Mouse (Mus musculus): ENCODE measurements around the gene C1qtnf4. TPM values are rescaled to one million over a fixed set of nuclear protein-coding genes. Genes with fewer than 3 reads are reported as not detected.

The C1qtnf4 gene
- polyA plus RNA-seq, 1 experiment = 4.0 TPM

GRCm38 (mm10) chr2:90846955-90847680 is 38.5 kb upstream of the C1qtnf4 start, which contains the start of gene Mtch2:
TSS of gene Mtch2 (plus strand) at chr2:90847155.
- under 1% methylated on average over 64 of the region's 67 CpGs for WGBS
- peak within 1 kb of the TSS; percentile 79 for H3K4me3 ChIP-seq (ENCODE audit: low read depth, low read length)
- peak within 1 kb of the TSS; percentile 98 for H3K27ac ChIP-seq (ENCODE audit: insufficient read depth, low read depth, low read length)
- H3K4me1 ChIP-seq (ENCODE audit: control insufficient read depth, insufficient read depth, insufficient read length, low read length) = peaks cover 15% of the 10 kb centered on the region
- H3K27me3 ChIP-seq (ENCODE audit: control insufficient read depth, insufficient read depth, low read length) = no peaks in the 10 kb centered on the region
- TF ChIP-seq POLR2A (IDR thresholded peaks at IDR 0.05; ENCODE audit: low read depth, low read length) = peak; percentile 65
- TF ChIP-seq CTCF (IDR thresholded peaks at IDR 0.05; ENCODE audit: extremely low read depth, insufficient read length, insufficient replicate concordance, low read depth, low read length) = no peak
- H3K36me3 ChIP-seq (ENCODE audit: control insufficient read depth, insufficient read depth, low read length) = peaks cover 22% of the 10 kb centered on the region

GRCm38 (mm10) chr2:90847681-90848050 is 38.0 kb upstream of the C1qtnf4 start:
- H3K27me3 ChIP-seq (ENCODE audit: control insufficient read depth, insufficient read depth, low read length) = no peaks in the 10 kb centered on the region
- H3K36me3 ChIP-seq (ENCODE audit: control insufficient read depth, insufficient read depth, low read length) = peaks cover 27% of the 10 kb centered on the region
- peaks cover 15% of the 10 kb centered on the region for H3K4me1 ChIP-seq (ENCODE audit: control insufficient read depth, insufficient read depth, insufficient read length, low read length)
- H3K4me3 ChIP-seq (ENCODE audit: low read depth, low read length) = peak overlapping the region; percentile 79
- peak overlapping the region; percentile 81 for H3K27ac ChIP-seq (ENCODE audit: insufficient read depth, low read depth, low read length)
- under 1% methylated on average over 13 of the region's 13 CpGs for WGBS
- TF ChIP-seq CTCF (IDR thresholded peaks at IDR 0.05; ENCODE audit: extremely low read depth, insufficient read length, insufficient replicate concordance, low read depth, low read length) (no peak), POLR2A (IDR thresholded peaks at IDR 0.05; ENCODE audit: low read depth, low read length) (no peak)

GRCm38 (mm10) chr2:90848331-90848730 is 37.3 kb upstream of the C1qtnf4 start:
- no peak for TF ChIP-seq POLR2A (IDR thresholded peaks at IDR 0.05; ENCODE audit: low read depth, low read length)
- no peak for TF ChIP-seq CTCF (IDR thresholded peaks at IDR 0.05; ENCODE audit: extremely low read depth, insufficient read length, insufficient replicate concordance, low read depth, low read length)
- 31% methylated on average over 5 of the region's 5 CpGs for WGBS
- H3K27me3 ChIP-seq (ENCODE audit: control insufficient read depth, insufficient read depth, low read length) = no peaks in the 10 kb centered on the region
- H3K36me3 ChIP-seq (ENCODE audit: control insufficient read depth, insufficient read depth, low read length) = peaks cover 33% of the 10 kb centered on the region
- H3K27ac ChIP-seq (ENCODE audit: insufficient read depth, low read depth, low read length) = peak overlapping the region; percentile 46; the same call in 1 of the 2 replicates
- H3K4me1 ChIP-seq (ENCODE audit: control insufficient read depth, insufficient read depth, insufficient read length, low read length) = peaks cover 15% of the 10 kb centered on the region
- no peak overlapping the region for H3K4me3 ChIP-seq (ENCODE audit: low read depth, low read length)

- no peaks in the 10 kb centered on the region for H3K27me3 ChIP-seq (ENCODE audit: control insufficient read depth, insufficient read depth, low read length)
- TF ChIP-seq CTCF (IDR thresholded peaks at IDR 0.05; ENCODE audit: extremely low read depth, insufficient read length, insufficient replicate concordance, low read depth, low read length) (no peak), POLR2A (IDR thresholded peaks at IDR 0.05; ENCODE audit: low read depth, low read length) (no peak)
- peaks cover 11% of the 10 kb centered on the region for H3K4me1 ChIP-seq (ENCODE audit: control insufficient read depth, insufficient read depth, insufficient read length, low read length)
- WGBS = 100% methylated on average over 1 of the region's 1 CpGs
- no peak overlapping the region for H3K4me3 ChIP-seq (ENCODE audit: low read depth, low read length)
- peaks cover 51% of the 10 kb centered on the region for H3K36me3 ChIP-seq (ENCODE audit: control insufficient read depth, insufficient read depth, low read length)
- H3K27ac ChIP-seq (ENCODE audit: insufficient read depth, low read depth, low read length) = no peak overlapping the region
Observed at GRCm38 (mm10) chr2:90850401-90850800, 35.3 kb upstream of the C1qtnf4 start.

GRCm38 (mm10) chr2:90861486-90861885 is 24.2 kb upstream of the C1qtnf4 start:
- H3K27me3 ChIP-seq (ENCODE audit: control insufficient read depth, insufficient read depth, low read length) = no peaks in the 10 kb centered on the region
- H3K4me1 ChIP-seq (ENCODE audit: control insufficient read depth, insufficient read depth, insufficient read length, low read length) = no peaks in the 10 kb centered on the region
- no peak overlapping the region for H3K4me3 ChIP-seq (ENCODE audit: low read depth, low read length)
- H3K27ac ChIP-seq (ENCODE audit: insufficient read depth, low read depth, low read length) = no peak overlapping the region
- 90% methylated on average over 2 of the region's 2 CpGs for WGBS
- H3K36me3 ChIP-seq (ENCODE audit: control insufficient read depth, insufficient read depth, low read length) = peaks cover 64% of the 10 kb centered on the region
- TF ChIP-seq CTCF (IDR thresholded peaks at IDR 0.05; ENCODE audit: extremely low read depth, insufficient read length, insufficient replicate concordance, low read depth, low read length) = no peak
- TF ChIP-seq POLR2A (IDR thresholded peaks at IDR 0.05; ENCODE audit: low read depth, low read length) = no peak

- Histone ChIP-seq H3K36me3 (ENCODE audit: control insufficient read depth, insufficient read depth, low read length) (peaks cover 63% of the 10 kb centered on the region), H3K4me3 (ENCODE audit: low read depth, low read length) (no peak overlapping the region), H3K27me3 (ENCODE audit: control insufficient read depth, insufficient read depth, low read length) (no peaks in the 10 kb centered on the region), H3K27ac (ENCODE audit: insufficient read depth, low read depth, low read length) (no peak overlapping the region), H3K4me1 (ENCODE audit: control insufficient read depth, insufficient read depth, insufficient read length, low read length) (no peaks in the 10 kb centered on the region)
- TF ChIP-seq POLR2A (IDR thresholded peaks at IDR 0.05; ENCODE audit: low read depth, low read length) (no peak), CTCF (IDR thresholded peaks at IDR 0.05; ENCODE audit: extremely low read depth, insufficient read length, insufficient replicate concordance, low read depth, low read length) (no peak)
Observed at GRCm38 (mm10) chr2:90864184-90864583, 21.5 kb upstream of the C1qtnf4 start.

GRCm38 (mm10) chr2:90866524-90866923 is 19.1 kb upstream of the C1qtnf4 start:
- no peaks in the 10 kb centered on the region for H3K4me1 ChIP-seq (ENCODE audit: control insufficient read depth, insufficient read depth, insufficient read length, low read length)
- WGBS = 17% methylated on average over 3 of the region's 3 CpGs
- peak; percentile 92; the same call in 1 of the 2 replicates for TF ChIP-seq CTCF (IDR thresholded peaks at IDR 0.05; ENCODE audit: extremely low read depth, insufficient read length, insufficient replicate concordance, low read depth, low read length)
- no peak for TF ChIP-seq POLR2A (IDR thresholded peaks at IDR 0.05; ENCODE audit: low read depth, low read length)
- no peak overlapping the region for H3K27ac ChIP-seq (ENCODE audit: insufficient read depth, low read depth, low read length)
- no peak overlapping the region for H3K4me3 ChIP-seq (ENCODE audit: low read depth, low read length)
- H3K27me3 ChIP-seq (ENCODE audit: control insufficient read depth, insufficient read depth, low read length) = no peaks in the 10 kb centered on the region
- H3K36me3 ChIP-seq (ENCODE audit: control insufficient read depth, insufficient read depth, low read length) = peaks cover 46% of the 10 kb centered on the region

Measured in small intestine, adult 2 months (tissue).